Mouse (Mus musculus): Measurements from ENCODE around the gene Ltb4r2. TPM values are rescaled to one million over a fixed set of nuclear protein-coding genes. Genes with fewer than 3 reads are reported as not detected.

The Ltb4r2 gene
- polyA plus RNA-seq, 2 experiments, result 0.44 to 0.74 TPM

GRCm38 (mm10) chr14:55727889-55728685 is 33.1 kb upstream of the Ltb4r2 start:
- Histone ChIP-seq H3K4me2 (replicated peaks; ENCODE audit: low read depth, low read length, severe bottlenecking) (no peak overlapping the region), H3K9me3 (ENCODE audit: control insufficient read depth, low read length) (no peaks in the 10 kb centered on the region), H3K9ac (ENCODE audit: low read depth, low read length, severe bottlenecking) (no peak overlapping the region), H3K4me1 (ENCODE audit: control insufficient read depth, insufficient read depth, low read length) (no peaks in the 10 kb centered on the region), H3K4me3 (replicated peaks; ENCODE audit: low read length) (no peak overlapping the region), H3K36me3 (ENCODE audit: control insufficient read depth, insufficient read depth, low read length) (no peaks in the 10 kb centered on the region), H3K27ac (replicated peaks; ENCODE audit: low read depth, low read length) (no peak overlapping the region), H3K27me3 (ENCODE audit: control insufficient read depth, insufficient read depth, low read length) (no peaks in the 10 kb centered on the region)
- no peak for TF ChIP-seq POLR2A (IDR thresholded peaks at IDR 0.05; ENCODE audit: borderline replicate concordance, extremely low read depth, insufficient read depth, insufficient read length)
- WGBS, result 72% methylated on average over 8 of the region's 8 CpGs
- ATAC-seq (ENCODE audit: low FRiP score, low read depth), result no peak
- DNase-seq (ENCODE audit: low spot score), result no peak

GRCm38 (mm10) chr14:55730116-55730515 is 31.1 kb upstream of the Ltb4r2 start:
- Histone ChIP-seq H3K4me2 (replicated peaks; ENCODE audit: low read depth, low read length, severe bottlenecking) (no peak overlapping the region), H3K4me1 (ENCODE audit: control insufficient read depth, insufficient read depth, low read length) (no peaks in the 10 kb centered on the region), H3K4me3 (replicated peaks; ENCODE audit: low read length) (no peak overlapping the region), H3K9ac (ENCODE audit: low read depth, low read length, severe bottlenecking) (no peak overlapping the region), H3K36me3 (ENCODE audit: control insufficient read depth, insufficient read depth, low read length) (no peaks in the 10 kb centered on the region), H3K27me3 (ENCODE audit: control insufficient read depth, insufficient read depth, low read length) (no peaks in the 10 kb centered on the region), H3K27ac (replicated peaks; ENCODE audit: low read depth, low read length) (no peak overlapping the region), H3K9me3 (ENCODE audit: control insufficient read depth, low read length) (no peaks in the 10 kb centered on the region)
- ATAC-seq (ENCODE audit: low FRiP score, low read depth) (no peak), DNase-seq (ENCODE audit: low spot score) (no peak)
- TF ChIP-seq POLR2A (IDR thresholded peaks at IDR 0.05; ENCODE audit: borderline replicate concordance, extremely low read depth, insufficient read depth, insufficient read length), result no peak
- 79% methylated on average over 7 of the region's 7 CpGs for WGBS

- no peak overlapping the region for H3K4me2 ChIP-seq (replicated peaks; ENCODE audit: low read depth, low read length, severe bottlenecking)
- H3K4me1 ChIP-seq (ENCODE audit: control insufficient read depth, insufficient read depth, low read length), result no peaks in the 10 kb centered on the region
- no peak overlapping the region for H3K4me3 ChIP-seq (replicated peaks; ENCODE audit: low read length)
- H3K27me3 ChIP-seq (ENCODE audit: control insufficient read depth, insufficient read depth, low read length), result no peaks in the 10 kb centered on the region
- 77% methylated on average over 7 of the region's 7 CpGs for WGBS
- DNase-seq (ENCODE audit: low spot score), result no peak
- no peaks in the 10 kb centered on the region for H3K36me3 ChIP-seq (ENCODE audit: control insufficient read depth, insufficient read depth, low read length)
- no peak for ATAC-seq (ENCODE audit: low FRiP score, low read depth)
- H3K9me3 ChIP-seq (ENCODE audit: control insufficient read depth, low read length), result no peaks in the 10 kb centered on the region
- no peak overlapping the region for H3K9ac ChIP-seq (ENCODE audit: low read depth, low read length, severe bottlenecking)
- TF ChIP-seq POLR2A (IDR thresholded peaks at IDR 0.05; ENCODE audit: borderline replicate concordance, extremely low read depth, insufficient read depth, insufficient read length), result no peak
- H3K27ac ChIP-seq (replicated peaks; ENCODE audit: low read depth, low read length), result no peak overlapping the region
Measured at GRCm38 (mm10) chr14:55730531-55731032, 30.6 kb upstream of the Ltb4r2 start.

GRCm38 (mm10) chr14:55733889-55734288 is 27.3 kb upstream of the Ltb4r2 start:
- Histone ChIP-seq H3K9me3 (ENCODE audit: control insufficient read depth, low read length) (no peaks in the 10 kb centered on the region), H3K27ac (replicated peaks; ENCODE audit: low read depth, low read length) (no peak overlapping the region), H3K9ac (ENCODE audit: low read depth, low read length, severe bottlenecking) (no peak overlapping the region), H3K4me1 (ENCODE audit: control insufficient read depth, insufficient read depth, low read length) (no peaks in the 10 kb centered on the region), H3K27me3 (ENCODE audit: control insufficient read depth, insufficient read depth, low read length) (no peaks in the 10 kb centered on the region), H3K36me3 (ENCODE audit: control insufficient read depth, insufficient read depth, low read length) (peaks cover 12% of the 10 kb centered on the region; the same call in 1 of the 2 replicates), H3K4me3 (replicated peaks; ENCODE audit: low read length) (no peak overlapping the region), H3K4me2 (replicated peaks; ENCODE audit: low read depth, low read length, severe bottlenecking) (no peak overlapping the region)
- no peak for DNase-seq (ENCODE audit: low spot score)
- no peak for ATAC-seq (ENCODE audit: low FRiP score, low read depth)
- no peak for TF ChIP-seq POLR2A (IDR thresholded peaks at IDR 0.05; ENCODE audit: borderline replicate concordance, extremely low read depth, insufficient read depth, insufficient read length)
- WGBS, result 76% methylated on average over 10 of the region's 10 CpGs

- 72% methylated on average over 7 of the region's 7 CpGs for WGBS
Measured at GRCm38 (mm10) chr14:55734869-55735268, 26.4 kb upstream of the Ltb4r2 start.

More at GRCm38 (mm10) chr14:55734869-55735268, 26.4 kb upstream of the Ltb4r2 start:
- Histone ChIP-seq H3K4me1 (ENCODE audit: control insufficient read depth, insufficient read depth, low read length) (no peaks in the 10 kb centered on the region), H3K27ac (replicated peaks; ENCODE audit: low read depth, low read length) (no peak overlapping the region), H3K9ac (ENCODE audit: low read depth, low read length, severe bottlenecking) (no peak overlapping the region), H3K9me3 (ENCODE audit: control insufficient read depth, low read length) (no peaks in the 10 kb centered on the region), H3K4me3 (replicated peaks; ENCODE audit: low read length) (no peak overlapping the region), H3K36me3 (ENCODE audit: control insufficient read depth, insufficient read depth, low read length) (peaks cover 19% of the 10 kb centered on the region), H3K27me3 (ENCODE audit: control insufficient read depth, insufficient read depth, low read length) (no peaks in the 10 kb centered on the region), H3K4me2 (replicated peaks; ENCODE audit: low read depth, low read length, severe bottlenecking) (no peak overlapping the region)
- no peak for TF ChIP-seq POLR2A (IDR thresholded peaks at IDR 0.05; ENCODE audit: borderline replicate concordance, extremely low read depth, insufficient read depth, insufficient read length)
- ATAC-seq (ENCODE audit: low FRiP score, low read depth) (no peak), DNase-seq (ENCODE audit: low spot score) (no peak)
